Mouse (Mus musculus) liver, embryonic 18 days (tissue): ENCODE data around the gene Ms4a4b. TPM values are rescaled to one million over a fixed set of nuclear protein-coding genes. Genes with fewer than 3 reads are reported as not detected.

Source experiments
- polyA plus RNA-seq: library from polyadenylated mRNA; depleted of rRNA; stranded (reverse); fragments of >200 nt; gene quantifications from 2 replicates; pipeline ENCODE4 v1.2.3, GENCODE M21; 2012; rRNA removed

Ms4a4b gene
- 0.41 and 0.71 TPM in 2 replicates for polyA plus RNA-seq

GRCm38 (mm10) chr19:11443338-11443737 is at the start of gene Ms4a4b:
Gene Ms4a4b (plus strand): TSS chr19:11443553.

GRCm38 (mm10) chr19:11404527-11404926 is 38.8 kb upstream of the Ms4a4b start, which contains the start of gene Ms4a4c:
Gene Ms4a4c (plus strand): TSS chr19:11404770.

GRCm38 (mm10) chr19:11469215-11469614 is 25.9 kb downstream of the Ms4a4b start, which contains the start of gene Ms4a6c:
Gene Ms4a6c (plus strand): TSS chr19:11469366.

GRCm38 (mm10) chr19:11485746-11486145 is 42.4 kb downstream of the Ms4a4b start, which contains the start of gene Gm8369:
Gene Gm8369 (plus strand): TSS chr19:11485938.

GRCm38 (mm10) chr19:11516246-11516645 is 72.9 kb downstream of the Ms4a4b start, which contains the start of gene Ms4a6b:
Gene Ms4a6b (plus strand): TSS chr19:11516512.

Other genes with a start within 250 kb of the Ms4a4b start
- gene Ms4a13, start 246.8 kb upstream of the Ms4a4b start, polyA plus RNA-seq = not detected in 2 replicates
- gene Ms4a12, start 211.1 kb upstream of the Ms4a4b start, polyA plus RNA-seq = not detected in 2 replicates
- gene Ms4a1, start 177.3 kb upstream of the Ms4a4b start, polyA plus RNA-seq = 0.21 and 0.40 TPM in 2 replicates
- not detected in 2 replicates for gene Ms4a5, start 159.7 kb upstream of the Ms4a4b start, polyA plus RNA-seq
- 0.07 and 0.09 TPM in 2 replicates for gene Ms4a14, start 129.1 kb upstream of the Ms4a4b start, polyA plus RNA-seq
- gene Ms4a7, start 107.4 kb upstream of the Ms4a4b start, polyA plus RNA-seq = 1.7 and 2.2 TPM in 2 replicates
- gene Ms4a4a, start 68.0 kb upstream of the Ms4a4b start, polyA plus RNA-seq = 0.68 TPM in 2 replicates
- gene Ms4a4c, start 38.8 kb upstream of the Ms4a4b start, polyA plus RNA-seq = 1.7 and 3.1 TPM in 2 replicates
- 10.9 and 11.9 TPM in 2 replicates for gene Ms4a6c, start 25.8 kb downstream of the Ms4a4b start, polyA plus RNA-seq
- gene Gm8369, start 42.4 kb downstream of the Ms4a4b start, polyA plus RNA-seq = 1.0 and 1.4 TPM in 2 replicates
- 6.1 and 8.9 TPM in 2 replicates for gene Ms4a6b, start 73.0 kb downstream of the Ms4a4b start, polyA plus RNA-seq
- gene Ms4a4d, start 93.2 kb downstream of the Ms4a4b start, polyA plus RNA-seq = 0.84 and 0.89 TPM in 2 replicates
- gene Ms4a6d, start 161.3 kb downstream of the Ms4a4b start, polyA plus RNA-seq = 6.1 and 6.2 TPM in 2 replicates
- 0.52 and 0.58 TPM in 2 replicates for gene Ms4a2, start 180.2 kb downstream of the Ms4a4b start, polyA plus RNA-seq
- gene Ms4a3, start 197.3 kb downstream of the Ms4a4b start, polyA plus RNA-seq = 20.7 and 27.6 TPM in 2 replicates
- gene Oosp2, start 217.0 kb downstream of the Ms4a4b start, polyA plus RNA-seq = 0.11 TPM in 1 of 2 replicates, not detected in the other
- 0.06 and 0.12 TPM in 2 replicates for gene Oosp1, start 247.6 kb downstream of the Ms4a4b start, polyA plus RNA-seq